Mouse (Mus musculus) cerebellum, adult 2 months (tissue): ENCODE results near the gene 1700018B08Rik. TPM values are rescaled to one million over a fixed set of nuclear protein-coding genes. Genes with fewer than 3 reads are reported as not detected.

Experiments
- DNase-seq, 2 experiments: peaks; one replicate each; pipeline ENCODE4 v3.0.0; 2021
- H3K27ac ChIP-seq: fragments of 200-500 bp; 2 replicates; pipeline ENCODE4 v1.5.1; 2012; ENCODE audit warnings: low read length, control low read depth, inconsistent platforms; ENCODE audit not compliant: insufficient read depth
- H3K27me3 ChIP-seq: fragments of 200-500 bp; 2 replicates; pipeline ENCODE4 v1.6.1; 2012; ENCODE audit warnings: inconsistent platforms, mild to moderate bottlenecking, low read length, moderate library complexity; ENCODE audit not compliant: control insufficient read depth, insufficient read depth
- H3K4me1 ChIP-seq: fragments of 200-500 bp; 2 replicates; pipeline ENCODE4 v1.6.1; 2011; ENCODE audit warnings: low read length; ENCODE audit not compliant: control insufficient read depth, insufficient read depth
- H3K4me3 ChIP-seq: fragments of 200-500 bp; replicated peaks from 2 replicates; pipeline ENCODE3; 2011; ENCODE audit warnings: mild to moderate bottlenecking, low read depth, low read length, control low read depth; ENCODE audit not compliant: insufficient read depth
- CTCF ChIP-seq: fragments of 200-500 bp; IDR thresholded peaks from 2 replicates; pipeline ENCODE4 v1.5.1; 2011; ENCODE audit warnings: low read depth, mild to moderate bottlenecking, control low read depth, low read length, moderate library complexity, borderline replicate concordance; ENCODE audit not compliant: insufficient read depth
- POLR2A ChIP-seq: fragments of 200-500 bp; IDR thresholded peaks from 2 replicates; pipeline ENCODE4 v1.6.1; 2011; ENCODE audit warnings: low read length, control low read depth, borderline replicate concordance; ENCODE audit not compliant: insufficient read depth
- WGBS: fragments of 180-500 bp; shearing (Covaris S2); methylation state at CpG from one replicate; pipeline ENCODE4 v1.1.7; 2018; 5-methylcytosine and 5-hydroxymethylcytosine counted together
- polyA plus RNA-seq: library from polyadenylated mRNA; depleted of rRNA; stranded (reverse); fragments of >200 nt; gene quantifications from 2 replicates; pipeline ENCODE4 v1.2.3, GENCODE M21; 2012

1700018B08Rik gene
- polyA plus RNA-seq, 1 experiment, result not detected

- WGBS, result 82% methylated on average over 7 of the region's 7 CpGs
Observed at GRCm38 (mm10) chr8:121560432-121561100, 16.4 kb upstream of the 1700018B08Rik start.

GRCm38 (mm10) chr8:121559801-121560200, 15.7 kb upstream of the 1700018B08Rik start:
- WGBS, result 92% methylated on average over 12 of the region's 12 CpGs
- no peak for DNase-seq
- no peak for TF ChIP-seq POLR2A
- no peak for TF ChIP-seq CTCF

More at GRCm38 (mm10) chr8:121560432-121561100, 16.4 kb upstream of the 1700018B08Rik start:
- no peak overlapping the region for H3K27ac ChIP-seq
- H3K27me3 ChIP-seq, result no peaks in the 10 kb centered on the region
- DNase-seq, result no peak
- peaks cover 35% of the 10 kb centered on the region for H3K4me1 ChIP-seq
- no peak for TF ChIP-seq CTCF
- no peak for TF ChIP-seq POLR2A
- no peak overlapping the region for H3K4me3 ChIP-seq

DNA sequence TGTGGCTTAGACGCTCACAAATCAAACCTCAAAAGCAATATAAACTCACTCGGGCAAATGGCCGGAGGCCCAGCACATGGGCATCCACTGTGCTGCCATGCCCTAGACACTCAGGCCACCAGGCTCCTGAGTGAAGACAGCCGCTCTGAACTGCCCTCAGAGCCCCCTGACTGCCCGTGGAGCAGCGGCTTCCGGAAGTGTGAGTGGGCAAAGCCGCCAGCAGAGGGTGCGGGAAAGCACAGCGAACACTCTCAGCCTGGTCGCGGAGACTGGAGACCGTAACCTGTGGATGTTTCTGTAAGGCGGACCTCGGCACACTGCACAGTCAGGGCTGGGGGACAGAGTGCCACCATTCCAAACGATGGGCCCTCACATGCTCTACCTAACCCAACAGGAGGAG, 14.4 kb upstream of the 1700018B08Rik start:
- TF ChIP-seq POLR2A (no peak), CTCF (no peak)
- no peaks in the 10 kb centered on the region for H3K27me3 ChIP-seq
- DNase-seq, result no peak
- H3K4me3 ChIP-seq, result no peak overlapping the region
- WGBS, result 89% methylated on average over 16 of the region's 16 CpGs
- peaks cover 35% of the 10 kb centered on the region for H3K4me1 ChIP-seq
- no peak overlapping the region for H3K27ac ChIP-seq

More at GRCm38 (mm10) chr8:121559801-121560200, 15.7 kb upstream of the 1700018B08Rik start:
- H3K4me3 ChIP-seq, result no peak overlapping the region
- peaks cover 35% of the 10 kb centered on the region for H3K4me1 ChIP-seq
- no peak overlapping the region for H3K27ac ChIP-seq
- H3K27me3 ChIP-seq, result no peaks in the 10 kb centered on the region

DNA sequence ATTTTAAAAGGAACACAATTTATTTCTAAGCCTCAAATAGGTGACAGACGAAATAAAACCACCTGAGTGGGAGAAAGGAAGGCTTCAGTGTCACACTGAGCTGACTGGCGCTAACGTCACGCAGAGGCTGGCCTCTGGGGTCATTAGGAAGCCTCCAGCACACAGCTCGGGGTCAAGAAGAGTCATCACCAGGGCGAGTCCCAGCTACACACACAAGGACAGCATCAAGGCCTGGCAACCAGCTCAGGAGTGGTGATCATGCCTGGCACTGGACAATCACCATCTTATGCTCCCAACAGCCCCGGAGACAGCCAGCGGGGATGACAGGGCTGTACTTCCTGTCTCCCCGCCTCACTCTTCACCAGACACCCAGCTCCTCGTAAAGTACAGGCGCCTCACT, 13.6 kb upstream of the 1700018B08Rik start:
- H3K4me3 ChIP-seq, result no peak overlapping the region
- H3K4me1 ChIP-seq, result peaks cover 28% of the 10 kb centered on the region
- H3K27me3 ChIP-seq, result no peaks in the 10 kb centered on the region
- no peak overlapping the region for H3K27ac ChIP-seq
- no peak for DNase-seq
- no peak for TF ChIP-seq CTCF
- no peak for TF ChIP-seq POLR2A
- WGBS, result 90% methylated on average over 11 of the region's 11 CpGs

GRCm38 (mm10) chr8:121553831-121554475, 9.8 kb upstream of the 1700018B08Rik start:
- Histone ChIP-seq H3K4me3 (no peak overlapping the region), H3K4me1 (no peaks in the 10 kb centered on the region), H3K27ac (no peak overlapping the region), H3K27me3 (no peaks in the 10 kb centered on the region)
- 72% methylated on average over 32 of the region's 32 CpGs for WGBS
- no peak for DNase-seq
- TF ChIP-seq POLR2A, result no peak
- TF ChIP-seq CTCF, result no peak

DNA sequence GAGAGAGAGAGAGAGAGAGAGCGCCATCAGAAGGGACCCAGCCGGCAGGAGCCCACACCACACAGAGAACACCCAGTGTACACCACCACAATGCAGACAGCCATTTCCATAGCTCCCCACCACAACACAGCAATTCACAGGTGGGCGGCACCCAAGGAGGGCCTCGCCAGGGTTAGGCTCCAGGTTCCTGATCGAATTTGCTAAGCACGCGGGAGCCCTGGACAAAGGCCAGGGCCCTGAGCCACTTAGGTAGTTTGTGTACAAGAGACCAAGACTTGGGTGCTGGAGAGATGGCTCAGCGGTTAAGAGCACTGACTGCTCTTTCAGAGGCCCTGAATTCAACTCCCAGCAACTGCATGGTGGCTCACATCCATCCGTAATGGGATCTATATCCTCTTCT, 8.4 kb upstream of the 1700018B08Rik start:
- H3K4me1 ChIP-seq, result no peaks in the 10 kb centered on the region
- TF ChIP-seq POLR2A (no peak), CTCF (no peak)
- DNase-seq, result no peak
- H3K27me3 ChIP-seq, result no peaks in the 10 kb centered on the region
- no peak overlapping the region for H3K4me3 ChIP-seq
- 71% methylated on average over 9 of the region's 9 CpGs for WGBS
- no peak overlapping the region for H3K27ac ChIP-seq

DNA sequence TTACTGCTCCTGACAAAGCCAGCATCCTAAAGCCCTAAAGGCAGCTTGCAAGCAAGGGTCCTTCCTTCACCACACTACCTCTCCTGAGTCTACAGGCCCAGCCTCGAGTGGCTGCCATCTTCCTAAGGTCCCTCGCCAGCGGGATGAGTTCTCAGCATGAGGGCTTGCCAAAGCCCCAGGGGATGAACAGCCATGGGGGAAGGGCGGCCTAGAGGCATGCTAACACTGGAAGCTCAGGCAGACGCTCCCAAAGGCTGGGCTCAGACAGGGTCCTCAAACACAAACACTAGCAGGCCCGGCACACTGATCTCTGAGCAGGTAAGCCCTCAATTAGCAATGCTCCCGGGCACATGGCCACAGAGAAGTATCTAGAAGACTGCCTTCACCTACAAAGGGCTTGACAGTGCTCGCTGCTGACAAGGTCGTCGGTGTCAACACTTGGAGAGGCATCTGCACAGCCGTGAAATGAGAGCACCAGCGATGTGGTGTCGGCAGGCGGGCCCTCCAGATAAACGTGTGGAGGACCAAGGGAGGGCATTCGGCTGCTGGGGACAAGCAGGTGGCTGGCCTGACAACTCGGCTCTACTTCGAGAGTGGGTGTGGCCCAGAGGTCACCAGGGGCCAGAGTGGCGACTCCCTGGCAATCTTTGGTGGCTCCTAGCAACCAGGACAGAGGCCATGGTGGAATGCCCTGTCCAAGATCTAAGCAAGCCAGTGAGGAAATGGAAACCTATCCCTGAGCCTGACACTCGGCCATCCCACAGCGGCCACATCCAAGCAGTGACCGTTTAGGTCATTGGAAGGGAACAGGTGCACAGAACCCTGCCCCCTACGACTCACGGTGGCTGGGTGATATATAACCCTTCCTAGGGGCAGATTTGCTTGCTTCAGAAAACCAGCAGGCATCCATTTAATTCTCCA, 7.2 kb upstream of the 1700018B08Rik start:
- DNase-seq, result no peak
- Histone ChIP-seq H3K27me3 (no peaks in the 10 kb centered on the region), H3K4me1 (no peaks in the 10 kb centered on the region), H3K27ac (no peak overlapping the region), H3K4me3 (no peak overlapping the region)
- TF ChIP-seq CTCF, result no peak
- no peak for TF ChIP-seq POLR2A
- 55% methylated on average over 24 of the region's 24 CpGs for WGBS
